Mouse (Mus musculus) cerebellum, adult 9-10 months (tissue): ENCODE measurements around the gene Kifc1.

Experiments
- DNase-seq: peaks from one replicate; pipeline ENCODE4 v3.0.0; 2022

The Kifc1 gene

DNA sequence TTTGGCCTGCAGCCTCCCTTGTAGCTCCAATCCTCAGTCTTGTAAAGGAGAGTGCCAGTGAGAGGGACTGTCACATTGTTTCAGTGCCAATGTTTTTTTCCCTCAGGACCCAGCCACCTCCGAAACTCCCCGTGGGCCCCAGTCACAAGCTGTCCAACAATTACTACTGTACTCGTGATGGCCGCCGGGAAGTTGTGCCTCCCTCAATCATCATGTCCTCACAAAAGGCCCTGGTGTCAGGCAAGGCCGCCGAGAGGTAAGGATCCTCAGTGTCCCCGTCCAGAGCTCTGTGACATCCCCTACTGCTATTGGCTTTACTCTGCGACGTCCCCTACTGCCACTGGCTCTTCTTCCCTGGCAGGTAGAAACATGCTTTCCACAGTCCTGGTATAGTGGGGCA is 60.9 kb downstream of the Kifc1 start:
- no peak for DNase-seq

DNA sequence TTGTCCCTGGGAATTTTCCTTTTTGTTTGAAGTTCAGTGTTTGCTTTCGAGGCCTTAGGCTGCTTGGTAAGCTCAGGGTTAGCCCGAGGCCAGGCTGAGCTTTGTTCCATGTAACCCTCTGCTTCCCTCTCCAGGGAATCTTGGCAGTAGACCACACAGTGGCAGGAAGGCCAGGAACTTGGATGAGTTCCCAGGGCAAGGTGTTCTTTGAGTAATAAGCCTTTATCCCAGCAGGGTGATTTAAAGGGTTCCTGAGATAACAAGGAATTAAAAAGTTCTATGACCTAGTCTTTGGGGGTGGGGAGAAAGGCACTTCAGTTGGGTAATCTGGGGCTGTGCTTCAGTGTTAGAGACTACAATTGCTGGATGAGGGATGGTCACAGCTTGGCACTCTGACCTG is 61.6 kb downstream of the Kifc1 start:
- peak; percentile 77 for DNase-seq

- peak; percentile 86 for DNase-seq
Observed at GRCm38 (mm10) chr17:33826850-33827249, 63.6 kb downstream of the Kifc1 start.
